Comparison of ENCODE assay signal across 9 mouse cellular contexts in the genomic region with DNA sequence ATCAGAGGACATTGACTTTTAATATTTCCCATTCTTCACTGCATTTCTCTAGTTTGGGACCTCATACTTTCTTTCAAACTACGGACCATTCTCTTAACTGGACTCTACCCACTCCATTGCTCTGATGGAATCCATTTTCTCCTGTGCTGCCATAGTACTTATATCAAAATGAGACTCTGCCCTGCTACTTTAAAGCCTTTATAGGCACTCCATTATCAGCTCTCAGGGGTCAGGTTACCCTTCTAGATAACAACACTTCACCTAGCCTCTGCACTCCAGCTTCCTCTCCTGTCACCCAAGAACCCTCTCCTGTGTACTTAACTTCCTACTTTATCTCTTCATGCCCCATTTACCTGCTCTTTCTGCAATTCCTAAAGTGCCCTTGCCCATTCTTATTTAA. TPM values are rescaled to one million over a fixed set of nuclear protein-coding genes. Genes with fewer than 3 reads are reported as not detected.
A peak's percentile ranks its signal among the peaks of the same experiment; 100 is the strongest.
DNase-seq lines count a peak whose midpoint lies in the region; ATAC-seq and TF ChIP-seq lines count a peak whose summit lies in the region.
"Had no signal": no experiment of that assay in that cellular context is flagged by ENCODE, and none has a peak within 500 bp of the region (broad histone marks: within the 10 kb centered on the region; RNA-seq: fewer than 3 reads in every experiment).

No protein-coding gene starts in this region.

- DNase-seq in embryo, embryonic 10.5 days (ENCODE audit: low spot score) = peak; percentile 13
- no peak for DNase-seq in embryo, embryonic 10 days (ENCODE audit: low spot score)
- no peak for DNase-seq in neural tube, embryonic 11.5 days (ENCODE audit: low spot score)
- DNase-seq in neural tube, embryonic 10.5 days (ENCODE audit: extremely low spot score, low spot score) = no peak
- DNase-seq in liver, embryonic 14.5 days (ENCODE audit: low read depth in 3 of 3, low spot score in 3 of 3) = no peak
- DNase-seq in cerebellum, adult 8-10 months = no peak
- no peak for DNase-seq in gastrocnemius, postnatal 14 days
- no peak for DNase-seq in right cerebral cortex, adult 18-20 months
- DNase-seq: cerebellum, postnatal 36 days had no signal

- TF ChIP-seq CTCF in liver, embryonic 14.5 days (IDR thresholded peaks at IDR 0.05; ENCODE audit: low read depth) = no peak

- 67% methylated on average over 1 of the region's 1 CpGs for WGBS in neural tube, embryonic 11.5 days
- 48% methylated on average over 1 of the region's 1 CpGs for WGBS in liver, embryonic 14.5 days (ENCODE audit: insufficient replicate concordance)

- TF ChIP-seq EP300 in liver, embryonic 14.5 days (IDR thresholded peaks at IDR 0.05; ENCODE audit: low read depth) = no peak

- no peaks in the 10 kb centered on the region for H3K36me3 ChIP-seq in neural tube, embryonic 11.5 days (ENCODE audit: control insufficient read depth, insufficient read depth, low read length)
- H3K36me3 ChIP-seq in liver, embryonic 14.5 days (replicated peaks; ENCODE audit: control insufficient read depth, insufficient read depth, low read depth) = no peaks in the 10 kb centered on the region

- H3K27me3 ChIP-seq in neural tube, embryonic 11.5 days (ENCODE audit: control insufficient read depth, insufficient read depth, low read length) = no peaks in the 10 kb centered on the region
- no peaks in the 10 kb centered on the region for H3K27me3 ChIP-seq in liver, embryonic 14.5 days (ENCODE audit: control insufficient read depth, insufficient read depth, low read length)

- peak overlapping the region; percentile 47 for H3K4me3 ChIP-seq in neural tube, embryonic 11.5 days (ENCODE audit: low read depth, low read length)
- H3K4me3 ChIP-seq in liver, embryonic 14.5 days (ENCODE audit: insufficient read depth in 1 of 2, low read depth in 2 of 2, low read length in 2 of 2) = peak overlapping the region; percentile 71 to 96; a peak in 3 of 4 replicates

- intact Hi-C loops in gastrocnemius, postnatal 14 days (cut with DNase I; ENCODE audit: low total_unique reads) = no loop called here

- H3K9me3 ChIP-seq in neural tube, embryonic 11.5 days (ENCODE audit: control insufficient read depth, low read length) = no peaks in the 10 kb centered on the region
- H3K9me3 ChIP-seq in liver, embryonic 14.5 days (ENCODE audit: control insufficient read depth, low read length) = no peaks in the 10 kb centered on the region

- no peak overlapping the region for H3K27ac ChIP-seq in neural tube, embryonic 11.5 days (ENCODE audit: low read depth, low read length)
- no peak overlapping the region for H3K27ac ChIP-seq in liver, embryonic 14.5 days

- H3K9ac ChIP-seq in neural tube, embryonic 11.5 days (ENCODE audit: low read length) = no peak overlapping the region
- H3K9ac ChIP-seq in liver, embryonic 14.5 days (replicated peaks) = no peak overlapping the region; the same call in 1 of the 2 replicates

- no peak for ATAC-seq in neural tube, embryonic 11.5 days (ENCODE audit: insufficient read depth, low FRiP score, low TSS enrichment)
- ATAC-seq in liver, embryonic 14.5 days (ENCODE audit: insufficient read depth) = no peak

- peak overlapping the region; percentile 31 for H3K4me2 ChIP-seq in neural tube, embryonic 11.5 days (ENCODE audit: low read depth)
- H3K4me2 ChIP-seq in liver, embryonic 14.5 days (ENCODE audit: low read depth) = peak overlapping the region; percentile 60

- no peaks in the 10 kb centered on the region for H3K4me1 ChIP-seq in neural tube, embryonic 11.5 days (ENCODE audit: control insufficient read depth, insufficient read depth, low read length)
- 0 out of 4 replicates have a peak, but pooled peaks cover 0 to 2% of the 10 kb centered on the region in 2 experiments for H3K4me1 ChIP-seq in liver, embryonic 14.5 days (replicated peaks; ENCODE audit: control insufficient read depth in 2 of 2, insufficient read depth in 2 of 2, low read length in 1 of 2)

RNA-seq across cellular contexts. Expression of gene Apool, which starts 1.0 kb away (rescaled TPM):
- polyA plus RNA-seq in neural tube, embryonic 11.5 days (2014; fragmentation: Nextera tagmentation; extraction: Ambion mirVana) = 58.6 and 62.3 TPM in 2 replicates
- 4.7 and 7.8 TPM in 2 replicates for polyA plus RNA-seq in liver, embryonic 14.5 days (2012; rRNA removed)
- 22.7 and 26.1 TPM in 2 replicates for polyA plus RNA-seq in liver, embryonic 14.5 days (2014; fragmentation: Nextera tagmentation; extraction: Ambion mirVana)
- total RNA-seq in gastrocnemius, postnatal 14 days (2021) = 10 to 100 TPM; 48.3 to 53.6 TPM
